Mouse (Mus musculus) neural tube, embryonic 12.5 days (tissue): ENCODE results near the gene Nckap5. TPM values are rescaled to one million over a fixed set of nuclear protein-coding genes. Genes with fewer than 3 reads are reported as not detected.

Source experiments
- ATAC-seq: fragments of 200-750 bp; cut with Nextera tagmentation; 2 replicates; pipeline ENCODE4 v1.8.0; 2017; ENCODE audit warnings: low read depth, mild to moderate bottlenecking, moderate TSS enrichment, moderate library complexity; ENCODE audit not compliant: low FRiP score
- H3K27ac ChIP-seq: fragments of 300-500 bp; sonication (generic); 2 replicates; pipeline ENCODE4 v1.5.1; 2016
- H3K27me3 ChIP-seq: fragments of 300-500 bp; sonication (generic); replicated peaks from 2 replicates; pipeline ENCODE4 v1.6.1; 2016; ENCODE audit warnings: mild to moderate bottlenecking
- H3K36me3 ChIP-seq: fragments of 300-500 bp; sonication (generic); 2 replicates; pipeline ENCODE4 v1.6.1; 2016; ENCODE audit warnings: mild to moderate bottlenecking
- H3K4me1 ChIP-seq: fragments of 300-500 bp; sonication (generic); 2 replicates; pipeline ENCODE4 v1.6.1; 2016
- H3K4me2 ChIP-seq: fragments of 300-500 bp; sonication (generic); replicated peaks from 2 replicates; pipeline ENCODE4 v1.6.1; 2016; ENCODE audit warnings: mild to moderate bottlenecking
- H3K4me3 ChIP-seq: fragments of 300-500 bp; sonication (generic); 2 replicates; pipeline ENCODE4 v1.5.1; 2016
- H3K9ac ChIP-seq: fragments of 300-500 bp; sonication (generic); 2 replicates; pipeline ENCODE4 v1.6.1; 2016; ENCODE audit warnings: mild to moderate bottlenecking
- H3K9me3 ChIP-seq: fragments of 300-500 bp; sonication (generic); 2 replicates; pipeline ENCODE4 v1.6.1; 2016; ENCODE audit warnings: mild to moderate bottlenecking
- WGBS: fragments of 180-500 bp; shearing (Covaris S2); methylation state at CpG from one replicate; pipeline ENCODE4 v1.1.7; 2016; 5-methylcytosine and 5-hydroxymethylcytosine counted together
- polyA plus RNA-seq: library from polyadenylated mRNA; unstranded; fragments of >200 nt; fragmentation: Nextera tagmentation; extraction: Ambion mirVana; gene quantifications from 2 replicates; pipeline ENCODE4 v1.2.1, GENCODE M21; 2016

Gene Nckap5
- polyA plus RNA-seq, 1 experiment from 2014 or later: 25.4 TPM

- peak overlapping the region; percentile 51 for H3K9ac ChIP-seq
- peak; percentile 63; the same call in 1 of the 2 replicates for ATAC-seq
- no peak overlapping the region; the same call in 1 of the 2 replicates for H3K27ac ChIP-seq
- peaks cover 35% of the 10 kb centered on the region for H3K4me1 ChIP-seq
- no peaks in the 10 kb centered on the region for H3K36me3 ChIP-seq
- peak overlapping the region; percentile 68 for H3K4me2 ChIP-seq
- H3K27me3 ChIP-seq: 0 out of 2 replicates have a peak, but pooled peaks cover 2% of the 10 kb centered on the region
- peak overlapping the region; percentile 43 for H3K4me3 ChIP-seq
- WGBS: 4% methylated on average over 18 of the region's 18 CpGs
- no peaks in the 10 kb centered on the region for H3K9me3 ChIP-seq
Measured at GRCm38 (mm10) chr1:126737554-126738290, 92.9 kb downstream of the Nckap5 start.

DNA sequence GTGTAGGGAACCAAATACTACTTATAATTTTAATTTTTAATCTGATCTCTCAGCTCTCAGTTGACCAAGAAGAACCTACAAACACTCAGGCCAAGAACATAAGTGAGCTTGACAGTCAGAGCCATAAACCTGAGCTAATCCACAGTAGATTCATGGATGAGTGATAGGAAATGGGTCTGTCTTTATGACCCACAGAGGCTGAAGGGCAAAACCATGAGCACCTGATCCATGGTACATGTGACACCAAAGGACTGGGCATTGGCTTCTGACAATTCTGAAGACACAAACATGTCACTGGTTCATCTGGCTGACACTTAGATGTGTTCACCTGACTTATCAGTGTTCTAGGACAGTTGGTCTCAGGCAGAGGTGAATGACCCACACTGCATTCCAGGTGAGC, 98.9 kb downstream of the Nckap5 start:
- Histone ChIP-seq H3K27ac (no peak overlapping the region), H3K4me3 (no peak overlapping the region), H3K9me3 (no peaks in the 10 kb centered on the region), H3K36me3 (no peaks in the 10 kb centered on the region), H3K4me1 (peaks cover 14% of the 10 kb centered on the region), H3K4me2 (no peak overlapping the region), H3K9ac (no peak overlapping the region), H3K27me3 (no peaks in the 10 kb centered on the region)
- ATAC-seq: no peak

DNA sequence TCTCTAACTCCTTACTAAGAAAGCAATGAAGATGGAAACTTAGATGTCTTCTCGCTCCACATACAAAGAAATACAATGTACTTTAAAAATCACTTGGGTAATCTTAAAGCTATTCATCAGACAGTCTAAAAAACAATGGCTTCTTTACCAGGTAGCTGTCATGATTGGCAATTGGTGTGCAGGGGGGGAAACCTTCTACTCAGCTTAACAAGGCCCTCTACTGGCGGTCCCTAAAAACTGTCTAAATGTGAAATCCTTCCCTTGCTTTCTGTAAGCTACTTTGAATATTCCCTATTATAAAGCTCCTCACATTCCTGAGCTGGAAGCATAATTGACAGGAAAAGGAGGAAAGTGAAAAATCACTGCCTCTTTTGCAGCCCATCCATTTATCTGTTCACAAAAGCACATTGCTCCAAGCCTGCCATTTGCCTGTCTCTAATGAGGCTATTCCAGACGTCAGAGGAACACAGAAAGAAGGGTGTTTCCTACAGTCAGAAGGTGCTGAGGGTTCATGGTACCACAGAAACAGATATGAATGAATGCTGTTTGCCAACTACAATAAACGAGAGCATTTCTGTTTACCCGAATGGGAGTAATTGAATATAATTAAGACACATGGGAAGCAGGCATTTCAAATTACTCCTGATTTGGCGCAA, 104.1 kb downstream of the Nckap5 start:
- peaks cover 12% of the 10 kb centered on the region for H3K4me1 ChIP-seq
- no peaks in the 10 kb centered on the region for H3K36me3 ChIP-seq
- no peak overlapping the region for H3K4me3 ChIP-seq
- no peak overlapping the region for H3K9ac ChIP-seq
- H3K9me3 ChIP-seq: no peaks in the 10 kb centered on the region
- H3K27me3 ChIP-seq: no peaks in the 10 kb centered on the region
- peak; percentile 41 for ATAC-seq
- H3K27ac ChIP-seq: no peak overlapping the region
- WGBS: 41% methylated on average over 6 of the region's 6 CpGs
- H3K4me2 ChIP-seq: no peak overlapping the region

DNA sequence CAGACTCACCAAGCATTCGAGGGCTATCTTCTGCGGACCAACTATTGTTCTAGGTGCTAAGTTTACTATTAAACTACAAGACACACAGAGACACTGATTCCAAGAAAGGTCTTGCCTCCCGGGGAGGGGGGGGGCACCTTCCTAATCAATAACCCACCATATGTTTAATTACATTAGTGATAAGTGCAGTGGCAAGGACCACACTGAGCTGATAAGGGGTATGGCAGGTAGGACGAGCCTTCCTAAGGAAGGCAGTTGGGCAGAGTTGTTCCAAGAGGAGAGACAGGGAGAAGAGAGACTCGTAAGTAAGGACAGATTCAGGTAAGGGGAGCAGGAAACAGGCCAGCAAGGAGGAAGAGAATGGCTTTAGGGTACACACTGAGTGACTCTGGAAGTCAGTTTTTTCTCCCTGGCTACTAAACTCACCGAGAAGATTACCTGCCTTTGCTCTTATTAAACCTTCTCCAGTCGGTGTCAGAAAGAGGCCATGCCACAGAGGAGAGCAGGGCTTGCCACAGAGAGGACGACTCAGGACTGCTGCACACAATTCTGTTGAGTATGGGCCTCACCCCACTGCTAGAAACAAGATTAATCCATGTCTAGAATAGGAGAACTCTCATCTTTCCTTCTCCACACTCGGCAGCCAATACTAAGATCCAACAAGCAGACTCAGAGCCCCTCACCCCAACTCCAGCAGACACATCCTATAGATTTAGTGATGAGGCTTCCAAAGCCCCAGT, 104.8 kb downstream of the Nckap5 start:
- H3K4me1 ChIP-seq: peaks cover 12% of the 10 kb centered on the region
- no peak overlapping the region for H3K9ac ChIP-seq
- no peaks in the 10 kb centered on the region for H3K36me3 ChIP-seq
- no peak overlapping the region for H3K27ac ChIP-seq
- no peak overlapping the region for H3K4me3 ChIP-seq
- no peak; the same call in 1 of the 2 replicates for ATAC-seq
- 68% methylated on average over 9 of the region's 9 CpGs for WGBS
- H3K4me2 ChIP-seq: no peak overlapping the region
- H3K27me3 ChIP-seq: no peaks in the 10 kb centered on the region
- no peaks in the 10 kb centered on the region for H3K9me3 ChIP-seq

GRCm38 (mm10) chr1:126721917-126722316, 108.7 kb downstream of the Nckap5 start:
- H3K9me3 ChIP-seq: no peaks in the 10 kb centered on the region
- ATAC-seq: no peak
- no peak overlapping the region for H3K4me2 ChIP-seq
- no peak overlapping the region for H3K4me3 ChIP-seq
- no peaks in the 10 kb centered on the region for H3K36me3 ChIP-seq
- no peaks in the 10 kb centered on the region for H3K27me3 ChIP-seq
- H3K9ac ChIP-seq: no peak overlapping the region
- H3K27ac ChIP-seq: no peak overlapping the region
- H3K4me1 ChIP-seq: peaks cover 12% of the 10 kb centered on the region
- WGBS: 78% methylated on average over 1 of the region's 1 CpGs

- no peaks in the 10 kb centered on the region for H3K36me3 ChIP-seq
- H3K4me2 ChIP-seq: no peak overlapping the region
- no peak overlapping the region for H3K9ac ChIP-seq
- H3K4me1 ChIP-seq: no peaks in the 10 kb centered on the region
- 73% methylated on average over 5 of the region's 5 CpGs for WGBS
- peaks cover 5% of the 10 kb centered on the region; the same call in 1 of the 2 replicates for H3K9me3 ChIP-seq
- no peak overlapping the region for H3K27ac ChIP-seq
- H3K27me3 ChIP-seq: no peaks in the 10 kb centered on the region
- ATAC-seq: no peak
- no peak overlapping the region for H3K4me3 ChIP-seq
Measured at GRCm38 (mm10) chr1:126719733-126720348, 110.8 kb downstream of the Nckap5 start.

DNA sequence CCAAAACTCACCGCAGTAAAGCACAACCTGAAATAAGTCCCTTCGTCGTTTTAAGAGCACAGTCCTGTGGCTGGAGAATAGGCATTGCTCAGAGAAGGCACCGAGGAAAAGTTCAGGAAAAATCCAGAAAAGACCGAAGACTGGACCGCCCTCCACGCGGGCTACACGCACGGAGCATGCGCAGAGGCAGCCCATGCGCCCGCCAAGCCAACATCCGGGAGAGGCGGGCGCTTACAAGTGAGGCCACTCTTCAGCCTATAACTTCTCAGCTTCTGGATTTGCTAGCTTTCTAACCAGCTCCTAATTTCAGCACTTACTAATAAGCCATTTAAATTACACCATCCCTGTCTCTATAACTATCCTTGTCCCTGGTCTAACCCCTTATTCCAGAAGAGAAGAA, 124.0 kb downstream of the Nckap5 start:
- Histone ChIP-seq H3K9me3 (no peaks in the 10 kb centered on the region), H3K36me3 (no peaks in the 10 kb centered on the region), H3K27ac (no peak overlapping the region), H3K27me3 (no peaks in the 10 kb centered on the region), H3K4me1 (no peaks in the 10 kb centered on the region), H3K9ac (no peak overlapping the region), H3K4me3 (no peak overlapping the region), H3K4me2 (no peak overlapping the region)
- ATAC-seq: no peak
- 95% methylated on average over 16 of the region's 16 CpGs for WGBS

GRCm38 (mm10) chr1:126700978-126701320, 129.7 kb downstream of the Nckap5 start:
- no peak overlapping the region for H3K4me3 ChIP-seq

GRCm38 (mm10) chr1:126700063-126700977, 130.3 kb downstream of the Nckap5 start:
- ATAC-seq: peak; percentile 86
- Histone ChIP-seq H3K4me1 (0 out of 2 replicates have a peak, but pooled peaks cover 4% of the 10 kb centered on the region), H3K27me3 (no peaks in the 10 kb centered on the region), H3K9ac (no peak overlapping the region), H3K9me3 (no peaks in the 10 kb centered on the region), H3K4me3 (no peak overlapping the region), H3K27ac (0 out of 2 replicates have a peak overlapping the region, but pooled peaks have one; percentile 46), H3K4me2 (no peak overlapping the region), H3K36me3 (no peaks in the 10 kb centered on the region)
- WGBS: 44% methylated on average over 8 of the region's 8 CpGs

More at GRCm38 (mm10) chr1:126700978-126701320, 129.7 kb downstream of the Nckap5 start:
- H3K36me3 ChIP-seq: no peaks in the 10 kb centered on the region
- H3K9ac ChIP-seq: no peak overlapping the region
- ATAC-seq: 0 out of 2 replicates have a peak, but pooled peaks have one; percentile 14
- H3K9me3 ChIP-seq: no peaks in the 10 kb centered on the region
- H3K4me1 ChIP-seq: 0 out of 2 replicates have a peak, but pooled peaks cover 4% of the 10 kb centered on the region
- H3K27me3 ChIP-seq: no peaks in the 10 kb centered on the region
- 76% methylated on average over 4 of the region's 4 CpGs for WGBS
- no peak overlapping the region for H3K4me2 ChIP-seq
- H3K27ac ChIP-seq: 0 out of 2 replicates have a peak overlapping the region, but pooled peaks have one; percentile 46

DNA sequence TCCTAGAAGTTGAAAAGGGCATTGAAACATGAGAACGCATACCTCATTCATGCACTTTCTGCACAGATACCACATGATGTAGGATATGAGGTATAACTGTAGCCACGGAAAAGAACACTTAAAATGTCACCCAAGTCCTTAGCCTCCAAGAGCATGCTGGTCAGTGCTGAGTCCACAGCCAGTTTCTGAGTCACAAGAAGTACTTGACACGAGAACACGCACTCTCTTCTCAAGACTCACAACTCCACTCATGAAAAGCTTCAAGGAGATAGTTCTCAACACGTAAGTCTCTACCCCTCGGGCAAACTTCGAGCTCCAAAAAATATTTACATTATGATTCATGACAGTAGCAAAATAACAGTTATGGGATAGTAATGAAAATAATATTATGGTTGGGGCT, 137.0 kb downstream of the Nckap5 start:
- no peak overlapping the region for H3K27ac ChIP-seq
- no peak overlapping the region for H3K4me3 ChIP-seq
- no peak for ATAC-seq
- H3K4me1 ChIP-seq: 0 out of 2 replicates have a peak, but pooled peaks cover 1% of the 10 kb centered on the region
- no peak overlapping the region for H3K4me2 ChIP-seq
- no peaks in the 10 kb centered on the region for H3K9me3 ChIP-seq
- 93% methylated on average over 7 of the region's 7 CpGs for WGBS
- H3K36me3 ChIP-seq: no peaks in the 10 kb centered on the region; the same call in none of the 2 replicates
- H3K9ac ChIP-seq: no peak overlapping the region
- H3K27me3 ChIP-seq: no peaks in the 10 kb centered on the region

DNA sequence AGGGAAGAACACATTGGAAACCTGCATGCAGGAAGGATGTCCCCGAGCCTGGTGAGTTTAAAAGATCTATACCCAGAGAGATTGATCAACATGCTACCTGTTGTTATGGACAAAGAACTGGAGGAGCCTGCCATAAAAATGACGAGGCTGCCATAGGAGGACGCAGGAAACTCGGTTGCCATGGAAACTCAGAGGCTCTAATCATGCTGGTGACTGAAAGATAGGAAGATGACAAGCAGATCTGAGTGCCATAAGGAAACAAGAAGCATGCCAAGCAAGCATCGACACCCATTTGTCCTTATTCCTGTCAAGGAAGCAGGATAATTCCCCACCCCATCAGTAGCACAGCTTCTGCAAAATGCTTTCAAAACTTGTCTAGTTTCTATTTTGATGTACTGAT, 142.0 kb downstream of the Nckap5 start:
- peaks cover 19% of the 10 kb centered on the region; the same call in 1 of the 2 replicates for H3K4me1 ChIP-seq
- H3K27me3 ChIP-seq: no peaks in the 10 kb centered on the region
- no peak overlapping the region for H3K4me2 ChIP-seq
- 54% methylated on average over 5 of the region's 5 CpGs for WGBS
- no peak overlapping the region for H3K27ac ChIP-seq
- no peak for ATAC-seq
- no peak overlapping the region for H3K9ac ChIP-seq
- no peaks in the 10 kb centered on the region for H3K9me3 ChIP-seq
- H3K36me3 ChIP-seq: no peaks in the 10 kb centered on the region; the same call in none of the 2 replicates
- H3K4me3 ChIP-seq: no peak overlapping the region
